Mouse (Mus musculus): Measurements from ENCODE around the gene Tnfaip6. TPM values are rescaled to one million over a fixed set of nuclear protein-coding genes. Genes with fewer than 3 reads are reported as not detected.
A peak's percentile ranks its signal among the peaks of the same experiment; 100 is the strongest.

The Tnfaip6 gene
- total RNA-seq, 2 experiments from 2014 or later = 0.59 to 1.2 TPM

- no peak for TF ChIP-seq CTCF (IDR thresholded peaks at IDR 0.05)
- no peak for DNase-seq
- intact Hi-C loops (cut with DNase I) = no loop called here
- Histone ChIP-seq H3K4me3 (no peak overlapping the region), H3K27ac (no peak overlapping the region)
These were observed 19.9 kb downstream of the Tnfaip6 start for GRCm38 (mm10) chr2:52057681-52058080.

DNA sequence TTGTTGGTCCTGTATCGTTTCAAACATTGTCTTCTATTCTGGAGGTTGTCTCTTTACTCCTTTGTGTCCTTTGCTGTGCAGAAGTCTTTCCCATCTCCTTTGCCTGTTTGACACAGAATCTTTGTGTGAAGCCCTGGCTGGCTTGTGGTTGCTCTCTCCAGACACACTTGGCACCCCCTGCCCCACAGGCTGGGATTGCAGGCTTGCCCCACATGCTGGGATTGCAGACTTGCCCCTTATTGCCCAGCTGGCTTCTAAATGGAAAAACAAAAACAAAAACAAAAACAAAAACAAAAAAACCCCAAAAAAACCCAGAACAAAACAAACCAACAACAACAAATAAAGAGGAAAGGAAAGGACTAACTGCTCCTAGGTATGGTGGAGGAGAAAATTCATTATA is 30.8 kb downstream of the Tnfaip6 start:
- intact Hi-C loops (cut with DNase I) = no loop called here
- TF ChIP-seq CTCF (IDR thresholded peaks at IDR 0.05) = no peak
- Histone ChIP-seq H3K4me3 (no peak overlapping the region), H3K27ac (no peak overlapping the region)
- DNase-seq = no peak

- intact Hi-C loops (cut with DNase I) = no loop called here
- DNase-seq = no peak
- TF ChIP-seq CTCF (IDR thresholded peaks at IDR 0.05) = no peak
- Histone ChIP-seq H3K4me3 (no peak overlapping the region), H3K27ac (no peak overlapping the region)
These were observed 33.0 kb downstream of the Tnfaip6 start for GRCm38 (mm10) chr2:52070816-52071215.

DNA sequence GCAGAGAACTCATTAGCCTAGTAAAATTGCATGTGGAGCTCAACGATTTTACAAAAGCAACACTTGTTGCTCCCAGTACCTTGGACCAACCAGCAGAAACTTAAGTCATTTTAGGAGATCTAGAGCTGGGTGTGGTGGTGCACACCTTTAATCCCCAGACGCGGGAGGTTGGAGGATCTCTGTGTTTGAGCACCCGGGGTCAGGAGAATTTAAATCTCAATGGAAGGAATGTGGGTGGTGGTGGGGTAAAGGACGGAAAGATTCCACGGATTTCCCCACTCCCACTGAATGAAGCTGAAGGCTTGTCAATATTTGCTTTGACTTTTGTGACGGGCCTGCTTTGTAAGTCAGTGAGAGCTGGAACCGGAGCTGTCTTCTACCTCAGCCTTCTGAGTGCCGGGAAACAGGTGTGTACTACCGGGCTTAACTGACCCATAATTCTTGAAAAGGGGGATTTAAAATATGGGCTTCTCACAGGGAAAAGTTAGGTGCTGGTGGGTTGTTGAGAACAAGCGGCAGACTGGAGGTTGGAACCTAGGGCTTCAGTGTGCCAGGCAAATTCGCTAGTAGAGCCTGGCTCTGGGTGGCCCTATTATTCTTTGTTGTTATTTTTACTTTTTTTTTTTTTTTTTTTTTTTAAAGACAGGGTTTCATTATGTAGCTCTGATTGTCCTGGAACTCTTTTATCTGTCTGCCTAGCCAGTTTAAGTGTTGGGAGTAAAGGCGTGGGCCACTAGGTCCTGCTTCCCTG is 33.6 kb downstream of the Tnfaip6 start:
- intact Hi-C loops (cut with DNase I) = no loop called here
- Histone ChIP-seq H3K27ac (no peak overlapping the region), H3K4me3 (no peak overlapping the region)
- TF ChIP-seq CTCF (IDR thresholded peaks at IDR 0.05) = no peak
- no peak for DNase-seq

DNA sequence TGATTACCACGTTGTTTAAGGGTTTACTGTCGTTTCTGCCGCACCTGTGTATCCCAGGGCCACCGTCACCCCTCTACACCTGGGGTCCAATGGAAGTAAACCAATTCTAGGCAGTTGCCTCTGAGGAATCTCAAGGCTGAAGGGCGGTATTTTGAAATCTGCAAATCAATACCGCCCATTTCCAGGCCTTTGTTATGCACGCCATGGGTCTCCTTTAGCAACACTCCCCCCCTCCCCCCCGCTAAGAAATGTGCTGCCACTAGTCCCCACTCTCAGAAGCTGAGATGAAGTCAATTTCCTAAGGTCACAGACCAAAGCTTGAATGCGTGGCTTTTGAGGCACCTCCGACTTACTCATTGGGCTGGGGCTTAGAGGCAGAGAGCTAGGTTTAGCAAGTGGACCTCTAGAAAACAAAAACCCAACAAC is 34.3 kb downstream of the Tnfaip6 start:
- intact Hi-C loops (cut with DNase I) = no loop called here
- TF ChIP-seq CTCF (IDR thresholded peaks at IDR 0.05) = no peak
- Histone ChIP-seq H3K27ac (peak overlapping the region; percentile 88), H3K4me3 (peak overlapping the region; percentile 99)
- DNase-seq = no peak

GRCm38 (mm10) chr2:52072491-52073140 is 34.8 kb downstream of the Tnfaip6 start, which contains the start of gene Rif1:
Rif1 (plus strand) TSS chr2:52072832.
- peak; percentile 37 for TF ChIP-seq CTCF (IDR thresholded peaks at IDR 0.05)
- intact Hi-C loops (cut with DNase I) = no loop called here
- Histone ChIP-seq H3K27ac (peak within 1 kb of the TSS; percentile 88), H3K4me3 (peak within 1 kb of the TSS; percentile 99)
- peak; percentile 93 for DNase-seq

- Histone ChIP-seq H3K27ac (peak overlapping the region; percentile 88), H3K4me3 (peak overlapping the region; percentile 99)
- no peak for TF ChIP-seq CTCF (IDR thresholded peaks at IDR 0.05)
- DNase-seq = no peak
- intact Hi-C loops (cut with DNase I) = no loop called here
These were observed 35.5 kb downstream of the Tnfaip6 start for GRCm38 (mm10) chr2:52073141-52073904.

- no peak for TF ChIP-seq CTCF (IDR thresholded peaks at IDR 0.05)
- Histone ChIP-seq H3K27ac (no peak overlapping the region), H3K4me3 (no peak overlapping the region)
- intact Hi-C loops (cut with DNase I) = no loop called here
- DNase-seq = no peak
These were observed 40.9 kb downstream of the Tnfaip6 start for GRCm38 (mm10) chr2:52078666-52079065.

DNA sequence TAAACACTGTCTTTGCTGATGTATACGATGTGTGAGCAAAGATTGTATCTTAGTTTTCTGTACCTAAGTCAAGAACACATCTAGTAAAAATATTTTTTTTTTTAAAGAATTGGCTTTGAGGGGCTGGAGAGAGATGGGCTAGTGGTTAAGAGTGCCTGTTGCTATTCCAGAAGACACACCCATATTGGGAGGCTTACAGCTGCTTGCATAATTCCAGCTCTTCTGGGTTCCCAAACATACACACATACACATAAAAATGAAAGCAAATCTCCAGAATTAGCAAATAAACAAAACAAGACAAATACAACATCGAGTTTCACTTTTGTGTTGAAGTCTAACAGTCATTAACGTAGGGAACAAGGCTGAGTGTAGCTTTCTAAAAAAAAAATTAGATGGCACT is 46.2 kb downstream of the Tnfaip6 start:
- no peak for DNase-seq
- no peak for TF ChIP-seq CTCF (IDR thresholded peaks at IDR 0.05)
- intact Hi-C loops (cut with DNase I) = no loop called here
- no peak overlapping the region for H3K27ac ChIP-seq
- H3K4me3 ChIP-seq = no peak overlapping the region

GRCm38 (mm10) chr2:52084571-52084970 is 46.8 kb downstream of the Tnfaip6 start:
- TF ChIP-seq CTCF (IDR thresholded peaks at IDR 0.05) = no peak
- no peak for DNase-seq
- Histone ChIP-seq H3K27ac (no peak overlapping the region), H3K4me3 (no peak overlapping the region)
- intact Hi-C loops (cut with DNase I) = no loop called here

Other genes with a start within 250 kb of the Tnfaip6 start
- 1 to 10 TPM; 1.0 to 1.2 TPM for gene Rbm43, start 102.8 kb upstream of the Tnfaip6 start, total RNA-seq (2021)
- 1 to 10 TPM; 2.4 to 3.2 TPM for gene Nmi, start 64.5 kb upstream of the Tnfaip6 start, total RNA-seq (2021)
- 10 to 100 TPM; 10.5 to 11.4 TPM for gene Rif1, start 34.8 kb downstream of the Tnfaip6 start, total RNA-seq (2021)

Measured in gastrocnemius, adult 2 months (tissue).